ENCODE assay signal across 8 mouse cellular contexts in the genomic region with DNA sequence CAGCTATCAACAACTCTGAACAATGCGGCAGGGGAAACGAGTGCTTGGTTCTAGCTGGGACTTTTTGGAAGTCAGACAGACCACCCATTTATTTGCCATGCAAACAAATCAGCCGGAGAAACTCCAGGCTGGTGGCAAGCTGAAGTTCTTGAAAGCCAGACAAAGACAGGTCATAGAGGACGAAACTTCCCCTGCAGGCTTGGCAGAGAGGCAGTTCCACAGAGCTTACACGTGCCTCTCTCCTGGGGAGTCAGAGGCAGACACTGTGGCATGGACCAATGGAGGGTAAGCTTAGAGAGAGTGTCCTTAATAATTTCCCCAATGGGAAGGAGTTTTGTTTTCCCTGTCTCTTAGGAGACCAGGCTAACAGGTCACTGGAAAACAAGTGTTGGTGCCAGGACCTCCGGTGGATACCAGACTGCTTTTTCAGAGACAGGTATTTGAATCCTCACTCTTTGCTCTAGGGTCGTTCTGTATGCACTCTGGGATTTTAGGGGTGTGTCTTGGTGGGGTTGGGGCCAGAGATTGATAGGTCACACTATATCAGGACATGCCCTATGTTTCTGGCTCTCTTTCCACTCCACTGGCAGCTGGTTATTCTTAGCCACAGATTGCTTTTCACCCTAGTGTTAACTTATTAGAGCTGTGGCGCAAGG. TPM values are rescaled to one million over a fixed set of nuclear protein-coding genes. Genes with fewer than 3 reads are reported as not detected.
DNase-seq lines count a peak whose midpoint lies in the region.

A gene (plus strand): TSS at position 356 of the 656 bp plus-strand sequence.

- DNase-seq in frontal cortex, adult 2 months (ENCODE audit: extremely low spot score in 1 of 2, low spot score in 1 of 2), result peak in 1 of 2 experiments; percentile 53
- no peak for DNase-seq in frontal cortex, postnatal 25 days (ENCODE audit: low spot score in 2 of 2)
- DNase-seq in brain, adult 2 months (ENCODE audit: low read depth, low spot score), result peak; percentile 79
- DNase-seq in gastrocnemius, postnatal 4 days (ENCODE audit: low spot score in 2 of 2), result no peak
- DNase-seq in kidney, postnatal 14 days, result peak; percentile 84
- DNase-seq in lung, postnatal 4 days, result peak; percentile 36 to 64
- DNase-seq in embryo, embryonic 10 days (ENCODE audit: low spot score), result no peak
- no peak for DNase-seq in right cerebral cortex, postnatal 14 days

RNA-seq across cellular contexts. Expression of the gene that starts here (rescaled TPM):
- polyA plus RNA-seq in frontal cortex, adult 2 months (2012; rRNA removed), result 11.0 and 11.9 TPM in 2 replicates
- total RNA-seq in gastrocnemius, postnatal 4 days (2021), result 10 to 100 TPM; 21.3 to 22.5 TPM

Comparison
In these comparisons a context has a peak if more than half of its experiments do, and no peak if none do; other contexts are left out.
1. DNase-seq: peak in brain, adult 2 months (single experiment), kidney, postnatal 14 days (single experiment) and lung, postnatal 4 days (2 of 2); none in frontal cortex, postnatal 25 days (0 of 2), gastrocnemius, postnatal 4 days (0 of 2), embryo, embryonic 10 days (single experiment) and right cerebral cortex, postnatal 14 days (single experiment).